Mouse (Mus musculus): Measurements from ENCODE around the gene Adgrg3.

Adgrg3 gene

GRCm38 (mm10) chr8:95025421-95025820 is 7.9 kb downstream of the Adgrg3 start:
- peak in 1 of 2 experiments; percentile 47 for DNase-seq (ENCODE audit: low spot score in 2 of 2)

GRCm38 (mm10) chr8:95028391-95028790 is 10.9 kb downstream of the Adgrg3 start:
- DNase-seq (ENCODE audit: low spot score in 2 of 2) = peak in 1 of 2 experiments; percentile 36

- DNase-seq (ENCODE audit: low spot score in 2 of 2) = no peak
These were observed 19.8 kb downstream of the Adgrg3 start for GRCm38 (mm10) chr8:95037106-95037925.

DNA sequence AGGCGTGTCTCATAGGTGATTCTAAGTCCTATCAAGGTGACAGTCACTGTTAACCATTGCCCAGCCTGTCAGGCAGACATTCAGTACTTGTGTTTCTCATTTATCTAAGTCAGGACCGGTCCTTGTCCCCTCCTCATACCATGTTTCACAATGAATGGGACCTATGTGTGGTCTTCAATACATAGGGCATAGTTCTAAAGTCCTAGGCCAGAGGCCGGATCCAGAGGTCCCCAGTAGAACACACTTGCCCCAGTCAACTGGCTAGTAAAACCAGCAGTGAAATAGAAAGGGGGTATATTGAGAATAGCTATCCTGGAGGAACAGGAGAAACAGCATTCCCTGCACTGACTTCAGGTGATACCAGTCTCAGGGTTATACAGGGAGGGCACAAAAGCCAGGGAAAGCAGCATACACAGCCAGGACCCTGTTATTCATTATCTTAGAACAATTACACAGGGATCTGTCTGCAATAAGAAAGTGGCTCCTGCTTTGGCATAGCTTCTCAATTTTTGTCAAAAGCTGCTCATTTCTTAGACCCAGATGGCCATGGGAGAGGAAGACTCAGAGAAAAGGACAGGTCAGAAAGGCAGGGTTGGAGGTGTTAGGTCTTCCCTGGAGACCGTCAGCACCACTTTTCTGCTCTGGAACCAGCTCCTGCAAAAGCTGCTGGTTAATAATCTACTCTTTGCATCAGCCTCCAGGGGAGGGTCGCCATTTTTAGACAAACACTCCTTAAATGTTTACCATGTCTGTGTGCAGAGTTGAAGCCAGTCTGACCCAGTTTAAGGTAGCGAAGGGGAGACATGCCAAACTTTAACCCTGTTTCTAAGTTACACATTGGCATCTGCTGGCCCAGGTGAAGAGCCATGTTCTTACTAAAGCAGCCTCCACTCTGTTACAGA is 24.6 kb downstream of the Adgrg3 start:
- DNase-seq (ENCODE audit: low spot score in 2 of 2) = no peak

GRCm38 (mm10) chr8:95044811-95045210 is 27.3 kb downstream of the Adgrg3 start:
- no peak for DNase-seq (ENCODE audit: low spot score in 2 of 2)

GRCm38 (mm10) chr8:95046982-95047381 is 29.5 kb downstream of the Adgrg3 start:
- no peak for DNase-seq (ENCODE audit: low spot score in 2 of 2)

DNA sequence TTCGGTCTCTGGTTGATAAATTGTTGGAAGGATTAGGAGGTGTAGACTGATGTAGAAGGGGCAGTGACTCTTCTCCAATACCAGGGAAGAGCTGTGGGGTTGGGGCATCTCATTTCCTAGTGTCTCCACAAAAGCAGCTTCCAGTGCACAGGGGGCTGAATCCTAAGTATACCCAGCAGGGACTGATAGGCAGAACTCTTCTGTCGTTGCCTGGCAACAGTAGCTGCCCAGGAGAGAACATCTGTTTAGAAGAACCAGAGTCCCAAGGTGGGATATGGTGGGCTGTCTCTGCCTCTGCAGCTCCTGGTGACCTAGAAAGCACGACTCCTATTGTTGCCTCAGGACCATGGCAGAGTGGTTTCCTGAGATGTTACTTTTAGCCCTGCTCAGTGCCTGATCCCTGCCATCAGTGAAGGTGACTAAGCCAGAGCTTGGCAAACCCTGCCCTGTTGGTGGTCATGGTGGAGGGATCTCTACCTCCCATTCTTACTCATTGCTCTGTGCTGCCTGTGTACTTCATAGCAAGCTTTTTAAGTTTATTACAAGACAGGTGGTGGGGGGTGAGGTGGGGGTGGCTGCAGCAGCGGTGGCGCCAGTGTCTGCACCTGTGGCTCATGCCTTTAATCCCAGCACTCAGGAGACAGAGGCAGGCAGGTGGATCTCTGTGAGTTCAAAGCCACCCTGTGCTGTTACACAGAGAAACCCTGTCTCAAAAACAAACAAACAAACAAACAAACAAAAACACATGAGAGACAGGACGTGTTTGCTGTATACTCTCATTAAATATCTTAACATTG is 30.6 kb downstream of the Adgrg3 start:
- DNase-seq (ENCODE audit: low spot score in 2 of 2) = no peak

DNA sequence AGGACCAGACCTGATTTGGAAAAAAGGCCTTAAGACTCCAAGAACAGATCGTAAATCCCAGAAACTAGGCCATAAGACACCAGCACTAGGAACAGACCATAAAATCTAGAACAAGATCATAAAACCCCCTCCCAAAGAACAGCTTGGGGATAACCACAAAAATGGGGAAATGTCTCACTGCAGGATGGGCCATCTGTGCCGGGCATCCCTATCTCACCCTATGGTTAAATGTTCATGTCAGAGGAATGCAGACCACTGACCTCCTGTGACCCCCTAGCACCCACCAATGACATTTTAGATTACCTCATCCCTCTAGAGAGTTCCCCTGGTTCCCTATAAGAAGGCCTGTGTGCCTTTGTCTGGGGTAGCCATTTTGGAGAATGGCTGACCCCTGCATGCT is 32.1 kb downstream of the Adgrg3 start:
- DNase-seq (ENCODE audit: low spot score in 2 of 2) = no peak

DNA sequence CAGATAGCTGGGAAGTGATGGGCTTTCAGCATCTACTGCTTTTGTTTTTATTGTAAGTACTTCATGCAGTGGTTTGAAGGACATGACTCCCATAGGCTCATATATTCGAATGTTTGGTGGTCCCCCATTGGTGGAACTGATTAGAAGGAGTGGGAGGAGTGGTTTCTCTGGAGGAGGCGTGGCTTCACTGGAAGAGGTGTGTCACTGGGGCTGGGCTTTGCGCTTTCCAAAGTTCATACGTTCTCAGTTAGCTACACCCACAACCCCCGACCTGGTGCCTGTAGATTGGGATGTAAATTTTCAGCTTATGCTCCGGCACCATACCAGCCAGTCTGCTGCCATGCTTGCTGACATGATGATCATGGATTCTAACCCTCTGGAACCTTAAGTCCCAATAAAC is 36.9 kb downstream of the Adgrg3 start:
- no peak for DNase-seq (ENCODE audit: low spot score in 2 of 2)

GRCm38 (mm10) chr8:95054927-95055510 is 37.5 kb downstream of the Adgrg3 start, which contains the start of gene Drc7:
Gene Drc7, plus strand, starts transcription at chr8:95055103.
- DNase-seq (ENCODE audit: low spot score in 2 of 2) = no peak

DNA sequence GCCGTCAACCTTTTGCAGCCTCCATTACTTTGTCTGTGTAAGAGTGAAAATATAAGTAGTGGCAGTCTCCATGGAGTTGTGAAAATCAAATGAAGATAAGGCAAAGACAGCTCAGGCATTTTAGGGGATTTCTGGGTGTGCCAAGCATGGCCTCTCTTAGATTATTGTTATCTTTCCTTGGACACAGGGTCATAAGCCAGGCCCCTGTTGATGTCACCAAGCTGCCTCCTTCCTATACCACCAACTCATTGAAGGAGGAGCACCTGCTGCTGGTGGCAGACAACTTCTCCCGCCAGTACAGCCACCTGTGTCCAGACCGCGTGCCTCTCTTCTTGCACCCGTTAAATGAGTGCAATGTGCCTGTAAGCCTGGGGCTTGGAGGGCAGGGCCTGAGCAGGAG is 38.9 kb downstream of the Adgrg3 start:
- DNase-seq (ENCODE audit: low spot score in 2 of 2) = no peak

DNA sequence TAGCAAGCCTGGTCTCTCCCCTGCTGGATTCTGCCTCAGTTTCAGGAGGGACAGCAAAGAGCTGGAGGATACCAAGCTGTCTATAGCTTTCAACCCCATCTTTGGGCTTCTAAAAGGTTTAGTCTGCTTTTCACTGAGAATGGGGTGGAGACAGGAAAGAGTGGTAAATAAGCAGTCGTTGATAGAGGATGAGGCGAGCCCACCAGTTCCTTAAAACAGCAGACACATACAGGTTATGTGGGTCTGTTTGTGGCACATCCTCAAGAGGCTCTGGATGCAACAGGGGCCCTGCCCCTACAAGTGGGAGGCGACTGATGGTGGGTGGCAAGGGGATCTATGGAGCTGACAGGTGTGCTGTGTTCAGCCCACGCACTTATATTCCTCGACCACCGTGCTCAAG is 41.2 kb downstream of the Adgrg3 start:
- no peak for DNase-seq (ENCODE audit: low spot score in 2 of 2)

- no peak for DNase-seq (ENCODE audit: low spot score in 2 of 2)
These were observed 42.5 kb downstream of the Adgrg3 start for GRCm38 (mm10) chr8:95059812-95060533.

GRCm38 (mm10) chr8:95064531-95064930 is 47.0 kb downstream of the Adgrg3 start:
- no peak for DNase-seq (ENCODE audit: low spot score in 2 of 2)

DNA sequence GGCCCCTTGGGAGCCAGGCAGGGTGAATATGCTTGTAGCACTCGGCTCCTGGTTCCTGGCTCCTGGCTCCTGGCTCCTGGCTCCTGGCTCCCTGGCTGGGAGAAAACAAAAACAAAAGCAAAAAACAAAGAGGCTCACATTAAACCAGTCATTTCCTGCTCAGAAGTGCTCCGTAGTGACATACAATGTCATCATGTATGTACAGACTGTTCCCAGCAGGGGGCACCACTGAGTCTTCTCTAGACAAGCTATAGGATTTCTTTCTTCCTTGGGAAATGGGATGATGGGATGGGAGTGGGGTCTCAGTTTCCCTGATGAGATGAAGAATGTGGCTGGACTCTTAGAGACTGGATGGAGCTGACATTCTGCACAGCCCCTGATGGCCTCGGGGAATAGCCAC is 50.1 kb downstream of the Adgrg3 start:
- peak; percentile 66 to 81 for DNase-seq (ENCODE audit: low spot score in 2 of 2)

GRCm38 (mm10) chr8:95075504-95075903 is 58.0 kb downstream of the Adgrg3 start:
- DNase-seq (ENCODE audit: low spot score in 2 of 2) = no peak

GRCm38 (mm10) chr8:95076151-95076550 is 58.7 kb downstream of the Adgrg3 start:
- no peak for DNase-seq (ENCODE audit: low spot score in 2 of 2)

DNA sequence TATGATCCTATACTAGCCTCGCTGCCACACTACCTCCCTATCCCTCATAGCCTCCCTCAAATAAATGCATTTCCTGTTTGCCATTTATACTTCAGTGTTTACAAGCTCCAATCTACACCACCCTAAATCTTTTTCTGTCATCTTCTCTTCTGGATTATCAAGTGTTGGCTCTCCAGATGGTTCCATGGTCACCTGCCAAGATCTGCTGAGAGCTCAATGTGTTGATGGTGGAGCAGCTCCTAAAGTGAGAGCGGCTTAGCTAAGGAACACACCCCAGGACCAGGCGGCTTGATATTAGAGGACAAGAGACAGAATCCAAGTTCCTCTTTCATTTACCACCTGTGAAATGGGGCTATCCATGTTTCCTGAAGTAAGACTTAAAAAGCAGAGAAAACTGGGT is 60.6 kb downstream of the Adgrg3 start:
- DNase-seq (ENCODE audit: low spot score in 2 of 2) = no peak

- DNase-seq (ENCODE audit: low spot score in 2 of 2) = no peak
These were observed 61.8 kb downstream of the Adgrg3 start for GRCm38 (mm10) chr8:95079305-95079704.

GRCm38 (mm10) chr8:95080381-95081341 is 63.2 kb downstream of the Adgrg3 start, which contains the start of gene Katnb1:
Gene Katnb1, plus strand, starts transcription at chr8:95081186.
- DNase-seq (ENCODE audit: low spot score in 2 of 2) = peak; percentile 97 to 99

Measured in thymus, postnatal 10 days (tissue).